Mouse (Mus musculus) neural tube, embryonic 11.5 days (tissue): ENCODE measurements around the gene F13a1. TPM values are rescaled to one million over a fixed set of nuclear protein-coding genes. Genes with fewer than 3 reads are reported as not detected.

ENCODE experiments used
- ATAC-seq: fragments of 200-750 bp; cut with Nextera tagmentation; 2 replicates; pipeline ENCODE4 v1.8.0; 2017; ENCODE audit warnings: moderate number of reproducible peaks, mild to moderate bottlenecking, moderate TSS enrichment, moderate library complexity; ENCODE audit not compliant: insufficient read depth, low FRiP score, low TSS enrichment
- DNase-seq: peaks from one replicate; pipeline ENCODE4 v3.0.0-alpha.2; 2015; ENCODE audit warnings: low spot score
- H3K27ac ChIP-seq: fragments of 300-500 bp; sonication (generic); 2 replicates; pipeline ENCODE4 v1.5.1; 2014; ENCODE audit warnings: low read depth, mild to moderate bottlenecking, low read length
- H3K27me3 ChIP-seq: fragments of 300-500 bp; sonication (generic); 2 replicates; pipeline ENCODE4 v1.6.1; 2014; ENCODE audit warnings: mild to moderate bottlenecking, low read length, mixed read lengths; ENCODE audit not compliant: control insufficient read depth, insufficient read depth
- H3K36me3 ChIP-seq: fragments of 300-500 bp; sonication (generic); 2 replicates; pipeline ENCODE4 v1.6.1; 2014; ENCODE audit warnings: mild to moderate bottlenecking, low read length, moderate library complexity, mixed read lengths; ENCODE audit not compliant: control insufficient read depth, insufficient read depth
- H3K4me1 ChIP-seq: fragments of 300-500 bp; sonication (generic); 2 replicates; pipeline ENCODE4 v1.6.1; 2014; ENCODE audit warnings: low read length, mixed read lengths; ENCODE audit not compliant: control insufficient read depth, insufficient read depth
- H3K4me2 ChIP-seq: fragments of 300-500 bp; sonication (generic); 2 replicates; pipeline ENCODE4 v1.6.1; 2014; ENCODE audit warnings: low read depth, mild to moderate bottlenecking, moderate library complexity
- H3K4me3 ChIP-seq: fragments of 300-500 bp; sonication (generic); 2 replicates; pipeline ENCODE4 v1.5.1; 2014; ENCODE audit warnings: low read depth, low read length
- H3K9ac ChIP-seq: fragments of 300-500 bp; sonication (generic); 2 replicates; pipeline ENCODE4 v1.6.1; 2014; ENCODE audit warnings: mild to moderate bottlenecking, low read length
- H3K9me3 ChIP-seq: fragments of 300-500 bp; sonication (generic); 2 replicates; pipeline ENCODE4 v1.6.1; 2016; ENCODE audit warnings: low read length; ENCODE audit not compliant: control insufficient read depth
- WGBS: fragments of 180-500 bp; shearing (Covaris S2); extraction: QIAGEN DNeasy Blood & Tissue Kit; methylation state at CpG from one replicate; pipeline ENCODE4 v1.1.7; 2014; 5-methylcytosine and 5-hydroxymethylcytosine counted together
- polyA plus RNA-seq: library from polyadenylated mRNA; unstranded; fragments of >200 nt; fragmentation: Nextera tagmentation; extraction: Ambion mirVana; gene quantifications from 2 replicates; pipeline ENCODE4 v1.2.1, GENCODE M21; 2014

Gene F13a1
- polyA plus RNA-seq, 1 experiment from 2014 or later: 5.7 TPM

DNA sequence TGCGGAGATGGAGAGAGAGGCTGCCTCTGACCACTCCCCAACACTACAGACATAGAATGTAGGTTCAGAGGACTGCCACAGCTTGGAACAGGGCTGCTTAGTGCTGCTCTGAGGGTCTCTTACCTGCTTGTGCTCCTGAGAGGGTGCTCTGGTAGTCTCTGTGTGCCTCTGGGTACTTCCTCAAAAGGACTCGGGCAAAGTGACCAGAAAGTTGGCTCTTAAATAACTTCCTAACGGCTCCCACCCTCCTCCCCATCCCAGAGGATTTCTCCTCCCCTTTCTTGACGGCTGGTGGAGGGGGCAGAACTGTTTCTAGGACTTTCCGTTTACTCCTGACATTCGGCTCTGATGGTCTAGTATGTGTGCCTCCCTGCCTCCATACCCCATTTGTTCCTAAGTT, 1.0 kb downstream of the F13a1 start:
- 74% methylated on average over 6 of the region's 6 CpGs for WGBS
- Histone ChIP-seq H3K4me1 (no peaks in the 10 kb centered on the region), H3K4me3 (no peak overlapping the region), H3K9me3 (no peaks in the 10 kb centered on the region), H3K27ac (no peak overlapping the region), H3K36me3 (no peaks in the 10 kb centered on the region), H3K9ac (no peak overlapping the region), H3K4me2 (no peak overlapping the region), H3K27me3 (no peaks in the 10 kb centered on the region)
- no peak for DNase-seq
- no peak for ATAC-seq

DNA sequence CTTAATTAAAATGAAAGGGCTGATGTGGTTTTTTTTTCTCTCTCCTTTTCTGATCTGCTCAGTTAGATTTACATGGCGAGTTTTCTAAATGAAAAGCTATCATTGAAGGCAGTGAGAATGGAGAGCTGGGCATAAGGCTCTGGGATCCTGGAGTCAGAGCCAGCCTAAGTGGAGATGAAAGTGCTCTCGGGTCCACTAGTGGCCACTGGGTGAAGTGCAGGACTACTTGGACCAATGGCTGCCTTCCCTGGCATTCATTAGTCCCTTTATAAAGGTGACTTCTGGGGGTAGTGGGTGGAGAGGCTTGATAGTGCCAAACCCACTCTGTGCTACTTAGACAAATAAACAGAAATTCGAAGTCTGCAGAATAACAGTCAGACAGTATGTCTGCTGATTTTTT, 5.0 kb downstream of the F13a1 start:
- WGBS: 79% methylated on average over 3 of the region's 3 CpGs
- H3K4me2 ChIP-seq: no peak overlapping the region
- H3K9me3 ChIP-seq: no peaks in the 10 kb centered on the region
- no peak overlapping the region for H3K4me3 ChIP-seq
- no peaks in the 10 kb centered on the region for H3K36me3 ChIP-seq
- no peak for ATAC-seq
- peak; percentile 16 for DNase-seq
- H3K27ac ChIP-seq: no peak overlapping the region
- H3K9ac ChIP-seq: no peak overlapping the region
- H3K27me3 ChIP-seq: no peaks in the 10 kb centered on the region
- H3K4me1 ChIP-seq: no peaks in the 10 kb centered on the region

- WGBS: 80% methylated on average over 3 of the region's 3 CpGs
- H3K4me1 ChIP-seq: no peaks in the 10 kb centered on the region
- no peaks in the 10 kb centered on the region for H3K36me3 ChIP-seq
- H3K9me3 ChIP-seq: no peaks in the 10 kb centered on the region
- DNase-seq (no peak), ATAC-seq (no peak)
- no peak overlapping the region for H3K27ac ChIP-seq
- H3K4me2 ChIP-seq: no peak overlapping the region
- no peaks in the 10 kb centered on the region for H3K27me3 ChIP-seq
- no peak overlapping the region for H3K4me3 ChIP-seq
- H3K9ac ChIP-seq: no peak overlapping the region
Observed at GRCm38 (mm10) chr13:37034745-37035144, 15.3 kb downstream of the F13a1 start.

DNA sequence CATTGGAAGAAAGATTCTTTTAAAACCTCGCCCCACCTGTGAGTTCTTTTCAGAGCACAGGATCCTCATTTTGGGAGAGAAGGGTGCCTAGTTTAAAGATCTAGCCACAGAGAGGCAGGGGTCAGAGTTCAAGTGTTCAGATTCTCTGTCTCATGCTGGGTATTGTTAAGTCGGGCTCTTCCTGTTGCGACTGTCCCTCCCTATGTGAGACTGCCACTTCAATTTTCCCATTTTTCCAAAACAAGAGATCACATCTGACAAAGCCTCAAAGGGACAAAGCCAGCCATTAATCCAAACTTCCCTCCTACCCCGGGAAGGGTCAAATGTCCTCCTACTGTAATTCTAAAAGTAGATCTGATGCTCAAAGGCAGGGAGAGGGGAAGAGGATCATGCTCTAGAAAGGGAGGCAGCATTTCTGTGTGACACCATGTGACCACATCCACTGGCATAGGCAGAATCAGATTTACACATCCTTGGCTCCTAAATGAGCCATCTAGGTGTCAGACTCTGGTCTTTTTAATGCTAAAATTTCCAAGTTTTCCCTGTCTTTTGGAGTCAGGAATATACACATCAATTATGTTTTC, 24.0 kb downstream of the F13a1 start:
- H3K36me3 ChIP-seq: no peaks in the 10 kb centered on the region
- no peak overlapping the region for H3K4me3 ChIP-seq
- no peaks in the 10 kb centered on the region for H3K9me3 ChIP-seq
- DNase-seq (no peak), ATAC-seq (no peak)
- whole genome bisulfite sequencing: 53% methylated on average over 4 of the region's 4 CpGs
- no peaks in the 10 kb centered on the region for H3K27me3 ChIP-seq
- no peak overlapping the region for H3K27ac ChIP-seq
- H3K9ac ChIP-seq: no peak overlapping the region
- H3K4me1 ChIP-seq: no peaks in the 10 kb centered on the region
- no peak overlapping the region for H3K4me2 ChIP-seq

GRCm38 (mm10) chr13:37021575-37021974, 28.5 kb downstream of the F13a1 start:
- DNase-seq: no peak
- H3K4me1 ChIP-seq: no peaks in the 10 kb centered on the region
- ATAC-seq: no peak

GRCm38 (mm10) chr13:37010771-37011170, 39.3 kb downstream of the F13a1 start:
- no peak overlapping the region for H3K9ac ChIP-seq
- no peaks in the 10 kb centered on the region for H3K27me3 ChIP-seq
- ATAC-seq (no peak), DNase-seq (no peak)
- 92% methylated on average over 5 of the region's 5 CpGs for WGBS
- no peaks in the 10 kb centered on the region for H3K4me1 ChIP-seq
- no peak overlapping the region for H3K4me2 ChIP-seq
- no peaks in the 10 kb centered on the region for H3K36me3 ChIP-seq
- H3K4me3 ChIP-seq: no peak overlapping the region
- H3K27ac ChIP-seq: no peak overlapping the region
- no peaks in the 10 kb centered on the region for H3K9me3 ChIP-seq

More at GRCm38 (mm10) chr13:37021575-37021974, 28.5 kb downstream of the F13a1 start:
- no peaks in the 10 kb centered on the region for H3K36me3 ChIP-seq
- whole genome bisulfite sequencing: 87% methylated on average over 2 of the region's 2 CpGs
- no peak overlapping the region for H3K27ac ChIP-seq
- H3K27me3 ChIP-seq: no peaks in the 10 kb centered on the region
- H3K4me2 ChIP-seq: no peak overlapping the region
- no peak overlapping the region for H3K4me3 ChIP-seq
- no peak overlapping the region for H3K9ac ChIP-seq
- H3K9me3 ChIP-seq: no peaks in the 10 kb centered on the region

DNA sequence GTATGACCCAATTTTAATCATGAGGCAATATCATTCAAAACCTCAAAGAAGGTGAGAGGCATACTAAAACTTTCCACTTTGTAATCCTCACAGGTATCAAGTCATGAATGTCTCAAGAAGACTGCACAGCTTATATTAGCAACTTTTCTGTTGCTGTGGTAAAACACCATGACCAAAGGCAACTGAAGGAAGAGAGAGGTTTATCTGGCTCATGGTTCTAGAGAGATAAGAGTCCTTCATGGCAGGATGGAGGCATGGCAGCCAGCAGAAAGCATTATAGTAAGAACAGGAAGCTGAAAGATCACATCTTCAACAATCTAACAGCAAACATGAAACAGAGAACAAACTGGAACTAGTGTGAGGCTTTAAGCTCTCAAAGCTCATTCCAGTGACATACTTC, 43.8 kb downstream of the F13a1 start:
- no peaks in the 10 kb centered on the region for H3K9me3 ChIP-seq
- no peak overlapping the region for H3K9ac ChIP-seq
- ATAC-seq: no peak
- no peaks in the 10 kb centered on the region for H3K4me1 ChIP-seq
- no peak overlapping the region for H3K4me3 ChIP-seq
- no peaks in the 10 kb centered on the region for H3K27me3 ChIP-seq
- H3K27ac ChIP-seq: no peak overlapping the region
- no peak for DNase-seq
- H3K4me2 ChIP-seq: no peak overlapping the region
- H3K36me3 ChIP-seq: no peaks in the 10 kb centered on the region

GRCm38 (mm10) chr13:36999210-36999705, 50.8 kb downstream of the F13a1 start:
- ATAC-seq: no peak
- Histone ChIP-seq H3K4me3 (no peak overlapping the region), H3K27me3 (no peaks in the 10 kb centered on the region), H3K9me3 (no peaks in the 10 kb centered on the region), H3K4me1 (no peaks in the 10 kb centered on the region), H3K4me2 (no peak overlapping the region), H3K27ac (no peak overlapping the region), H3K36me3 (no peaks in the 10 kb centered on the region), H3K9ac (no peak overlapping the region)
- DNase-seq: no peak
- WGBS: 81% methylated on average over 6 of the region's 6 CpGs

DNA sequence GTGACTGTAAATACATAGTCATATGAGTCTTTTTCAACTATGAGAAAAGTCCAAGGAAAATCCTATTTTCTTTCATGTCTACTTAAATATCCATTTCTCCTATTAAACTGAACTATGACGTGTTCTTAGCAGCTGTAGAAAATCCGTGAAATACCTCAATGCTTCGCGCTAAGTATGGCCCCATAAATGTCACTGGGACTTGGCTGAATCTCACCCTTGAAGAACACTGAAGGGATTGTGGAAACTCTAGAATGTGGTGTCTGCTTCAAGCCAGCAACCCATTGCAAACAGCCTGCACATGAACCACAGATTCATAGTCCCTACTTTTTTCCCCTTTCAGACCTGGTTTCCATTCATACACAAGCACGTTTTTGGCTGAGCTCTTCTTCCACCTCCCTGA, 56.5 kb downstream of the F13a1 start:
- DNase-seq: no peak
- H3K27ac ChIP-seq: no peak overlapping the region
- H3K9ac ChIP-seq: no peak overlapping the region
- H3K4me2 ChIP-seq: no peak overlapping the region
- no peaks in the 10 kb centered on the region for H3K9me3 ChIP-seq
- no peak overlapping the region for H3K4me3 ChIP-seq
- no peaks in the 10 kb centered on the region for H3K4me1 ChIP-seq
- ATAC-seq: no peak
- H3K27me3 ChIP-seq: no peaks in the 10 kb centered on the region
- 91% methylated on average over 5 of the region's 5 CpGs for WGBS
- no peaks in the 10 kb centered on the region for H3K36me3 ChIP-seq
